Mouse (Mus musculus) hindbrain, embryonic 14.5 days (tissue): ENCODE data around the gene Smad9. TPM values are rescaled to one million over a fixed set of nuclear protein-coding genes. Genes with fewer than 3 reads are reported as not detected.

Source experiments
- ATAC-seq: fragments of 200-750 bp; cut with Nextera tagmentation; 2 replicates; pipeline ENCODE4 v1.8.0; 2017; ENCODE audit warnings: moderate number of reproducible peaks, mild to moderate bottlenecking, moderate TSS enrichment, moderate library complexity; ENCODE audit not compliant: low FRiP score
- DNase-seq: peaks from one replicate; pipeline ENCODE4 v3.0.0-alpha.2; 2015; ENCODE audit warnings: low spot score
- H3K27ac ChIP-seq: fragments of 300-500 bp; sonication (generic); 2 replicates; pipeline ENCODE4 v1.5.1; 2014; ENCODE audit warnings: mild to moderate bottlenecking, moderate library complexity
- H3K27me3 ChIP-seq: fragments of 300-500 bp; sonication (generic); 2 replicates; pipeline ENCODE4 v1.6.1; 2014; ENCODE audit warnings: mild to moderate bottlenecking, low read length, mixed read lengths; ENCODE audit not compliant: control insufficient read depth, insufficient read depth
- H3K36me3 ChIP-seq: fragments of 300-500 bp; sonication (generic); replicated peaks from 2 replicates; pipeline ENCODE4 v1.6.1; 2014; ENCODE audit not compliant: control insufficient read depth, insufficient read depth
- H3K4me1 ChIP-seq: fragments of 300-500 bp; sonication (generic); replicated peaks from 2 replicates; pipeline ENCODE4 v1.6.1; 2014; ENCODE audit warnings: antibody characterized with exemption, low read length, mixed read lengths; ENCODE audit not compliant: control insufficient read depth, insufficient read depth
- H3K4me2 ChIP-seq: fragments of 300-500 bp; sonication (generic); replicated peaks from 2 replicates; pipeline ENCODE4 v1.6.1; 2014; ENCODE audit warnings: mild to moderate bottlenecking, moderate library complexity
- H3K4me3 ChIP-seq: fragments of 300-500 bp; sonication (generic); replicated peaks from 2 replicates; pipeline ENCODE4 v1.5.1; 2014; ENCODE audit warnings: mild to moderate bottlenecking, low read length
- H3K9ac ChIP-seq: fragments of 300-500 bp; sonication (generic); 2 replicates; pipeline ENCODE4 v1.6.1; 2014
- H3K9me3 ChIP-seq: fragments of 300-500 bp; sonication (generic); 2 replicates; pipeline ENCODE4 v1.6.1; 2016; ENCODE audit warnings: low read length; ENCODE audit not compliant: control insufficient read depth
- WGBS: fragments of 180-500 bp; shearing (Covaris S2); extraction: QIAGEN DNeasy Blood & Tissue Kit; methylation state at CpG from one replicate; pipeline ENCODE4 v1.1.7; 2014; 5-methylcytosine and 5-hydroxymethylcytosine counted together
- polyA plus RNA-seq: library from polyadenylated mRNA; unstranded; fragments of >200 nt; fragmentation: Nextera tagmentation; extraction: Ambion mirVana; gene quantifications from 2 replicates; pipeline ENCODE4 v1.2.1, GENCODE M21; 2014

Smad9 gene
- polyA plus RNA-seq, 1 experiment from 2014 or later = 1.0 TPM

DNA sequence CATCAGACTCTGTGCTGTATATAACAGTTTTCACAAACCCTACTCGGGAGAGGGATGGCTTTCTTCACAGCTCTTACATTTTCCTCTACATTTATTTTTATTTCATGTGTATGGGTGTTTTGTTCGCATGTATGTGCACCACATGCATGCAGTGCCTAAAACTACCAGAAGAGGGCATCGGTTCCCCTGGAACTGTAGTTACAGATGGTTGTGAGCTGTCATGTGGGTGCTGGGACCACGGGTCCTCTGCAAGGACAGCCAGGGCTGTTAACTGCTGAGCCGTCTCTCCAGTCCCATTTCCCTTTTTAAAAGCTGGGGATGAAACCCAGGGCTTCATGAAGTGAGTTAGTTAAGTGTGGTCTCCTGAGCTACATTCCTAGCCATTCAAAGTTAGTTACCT, 40.0 kb downstream of the Smad9 start:
- 97% methylated on average over 5 of the region's 5 CpGs for WGBS
- Histone ChIP-seq H3K27ac (no peak overlapping the region), H3K4me2 (no peak overlapping the region), H3K4me3 (no peak overlapping the region), H3K27me3 (no peaks in the 10 kb centered on the region), H3K4me1 (no peaks in the 10 kb centered on the region), H3K36me3 (no peaks in the 10 kb centered on the region), H3K9me3 (no peaks in the 10 kb centered on the region), H3K9ac (no peak overlapping the region)
- no peak for ATAC-seq
- DNase-seq = no peak

DNA sequence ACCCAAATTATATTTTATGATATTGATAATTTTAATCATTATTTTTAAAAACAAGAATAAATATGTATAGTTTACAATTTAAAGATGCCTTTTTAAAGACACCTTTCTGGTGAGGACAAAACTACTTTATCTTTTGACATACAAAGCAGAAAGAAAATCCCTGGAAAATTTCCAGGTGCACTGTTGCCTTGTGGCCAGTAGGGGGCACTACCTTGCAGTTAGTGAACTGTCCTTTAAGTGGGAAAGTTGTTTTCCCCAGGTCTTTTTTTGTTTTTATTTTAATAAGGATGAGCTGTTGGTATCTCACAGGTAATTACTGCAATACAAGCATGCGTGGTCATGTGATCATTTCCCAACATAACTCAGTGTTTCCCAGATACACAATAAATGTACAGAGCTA, 40.4 kb downstream of the Smad9 start:
- Histone ChIP-seq H3K27ac (no peak overlapping the region), H3K9ac (no peak overlapping the region), H3K9me3 (no peaks in the 10 kb centered on the region), H3K27me3 (no peaks in the 10 kb centered on the region), H3K36me3 (no peaks in the 10 kb centered on the region), H3K4me2 (no peak overlapping the region), H3K4me3 (no peak overlapping the region), H3K4me1 (no peaks in the 10 kb centered on the region)
- ATAC-seq (no peak), DNase-seq (no peak)
- WGBS = 93% methylated on average over 1 of the region's 1 CpGs

DNA sequence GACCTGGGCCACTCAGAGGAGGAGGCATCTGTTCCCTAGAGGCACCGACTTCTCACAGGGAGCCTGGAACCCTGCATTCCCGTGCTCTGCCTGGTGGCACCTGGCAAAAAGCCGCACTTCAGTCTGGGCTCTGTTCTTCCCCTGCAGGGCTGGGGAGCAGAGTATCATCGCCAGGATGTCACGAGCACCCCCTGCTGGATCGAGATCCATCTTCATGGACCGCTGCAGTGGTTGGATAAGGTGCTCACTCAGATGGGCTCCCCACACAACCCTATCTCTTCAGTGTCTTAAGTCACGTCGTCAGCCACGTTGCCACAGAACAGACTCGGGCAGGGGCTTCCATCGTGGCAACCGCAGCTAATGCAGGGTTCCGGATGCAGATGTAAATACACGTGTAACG, 41.8 kb downstream of the Smad9 start:
- peak; percentile 59 for DNase-seq
- no peaks in the 10 kb centered on the region for H3K27me3 ChIP-seq
- 40% methylated on average over 16 of the region's 16 CpGs for WGBS
- H3K9me3 ChIP-seq = no peaks in the 10 kb centered on the region
- H3K36me3 ChIP-seq = 0 out of 2 replicates have a peak, but pooled peaks cover 5% of the 10 kb centered on the region
- H3K27ac ChIP-seq = no peak overlapping the region
- H3K4me3 ChIP-seq = no peak overlapping the region
- H3K4me2 ChIP-seq = no peak overlapping the region
- H3K9ac ChIP-seq = no peak overlapping the region
- ATAC-seq = peak; percentile 74; the same call in 1 of the 2 replicates
- no peaks in the 10 kb centered on the region for H3K4me1 ChIP-seq

GRCm38 (mm10) chr3:54803713-54804112, 48.3 kb downstream of the Smad9 start:
- Histone ChIP-seq H3K27ac (no peak overlapping the region), H3K9ac (no peak overlapping the region), H3K27me3 (no peaks in the 10 kb centered on the region), H3K4me2 (no peak overlapping the region), H3K4me3 (no peak overlapping the region), H3K4me1 (peaks cover 19% of the 10 kb centered on the region), H3K9me3 (no peaks in the 10 kb centered on the region), H3K36me3 (peaks cover 28% of the 10 kb centered on the region)
- DNase-seq (no peak), ATAC-seq (no peak)
- 95% methylated on average over 8 of the region's 8 CpGs for WGBS

DNA sequence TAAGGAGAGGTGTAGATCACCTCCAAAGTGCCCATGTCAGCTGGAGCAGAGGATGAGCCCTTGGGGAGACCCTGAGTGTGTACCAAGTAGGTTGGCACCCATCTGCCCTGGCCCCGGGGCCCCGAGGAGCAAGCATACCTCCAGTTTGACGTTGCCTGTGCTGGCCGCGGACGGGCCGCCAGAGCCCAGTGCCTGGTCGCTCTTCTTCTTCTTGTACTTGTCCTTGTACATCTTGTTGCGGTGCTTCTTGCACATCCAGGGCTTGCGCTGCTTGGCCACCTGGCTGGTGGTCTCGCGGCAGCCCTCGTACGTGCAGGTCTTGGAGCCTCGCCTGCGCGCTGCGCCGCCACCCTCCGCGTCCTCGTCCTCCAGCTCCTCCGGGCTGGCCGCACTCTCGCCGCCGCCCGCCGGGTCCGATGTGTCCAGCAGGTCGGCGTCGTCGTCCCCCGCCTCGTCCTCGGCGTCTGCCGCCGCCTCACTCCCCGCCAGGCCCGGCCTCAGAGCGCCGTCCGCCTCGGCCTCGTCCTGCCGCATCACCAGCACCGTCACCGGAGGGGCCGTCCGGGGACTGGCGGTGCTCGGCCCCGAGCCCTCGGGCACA, 51.8 kb downstream of the Smad9 start:
- ATAC-seq (peak; percentile 81), DNase-seq (no peak)
- H3K4me1 ChIP-seq = peaks cover 19% of the 10 kb centered on the region
- H3K9ac ChIP-seq = peak overlapping the region; percentile 89
- under 1% methylated on average over 54 of the region's 56 CpGs for WGBS
- peak overlapping the region; percentile 88 for H3K4me3 ChIP-seq
- peak overlapping the region; percentile 95 for H3K27ac ChIP-seq
- peak overlapping the region; percentile 93 for H3K4me2 ChIP-seq
- H3K9me3 ChIP-seq = no peaks in the 10 kb centered on the region
- no peaks in the 10 kb centered on the region for H3K27me3 ChIP-seq
- H3K36me3 ChIP-seq = peaks cover 24% of the 10 kb centered on the region

GRCm38 (mm10) chr3:54807666-54808217, 52.4 kb downstream of the Smad9 start, which contains the start of gene Rfxap:
TSS of gene Rfxap (minus strand) at chr3:54807791.
- Histone ChIP-seq H3K4me2 (peak within 1 kb of the TSS; percentile 93), H3K9ac (peak within 1 kb of the TSS; percentile 89), H3K36me3 (peaks cover 19% of the 10 kb centered on the region), H3K4me1 (peaks cover 19% of the 10 kb centered on the region), H3K4me3 (peak within 1 kb of the TSS; percentile 88), H3K27me3 (no peaks in the 10 kb centered on the region), H3K27ac (peak within 1 kb of the TSS; percentile 95), H3K9me3 (no peaks in the 10 kb centered on the region)
- DNase-seq (peak; percentile 96), ATAC-seq (peak; percentile 94)
- WGBS = 1% methylated on average over 52 of the region's 52 CpGs

DNA sequence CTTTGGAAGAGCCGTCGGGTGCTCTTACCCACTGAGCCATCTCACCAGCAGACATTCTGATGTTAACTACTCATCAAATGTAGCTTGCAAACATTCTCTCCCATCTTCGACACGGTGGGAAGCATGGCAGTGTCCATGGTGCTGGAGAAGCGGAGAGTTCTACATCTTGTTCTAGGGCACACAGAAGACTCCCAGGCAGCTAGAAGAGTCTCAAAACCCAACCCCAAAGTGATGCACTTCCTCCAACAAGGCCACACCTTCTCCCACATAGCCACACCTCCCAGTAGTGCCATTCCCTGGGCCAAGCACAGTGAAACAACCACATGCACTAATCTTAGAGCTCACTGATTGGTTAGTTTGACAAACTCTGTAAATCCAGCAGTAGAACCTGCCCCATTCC, 53.7 kb downstream of the Smad9 start:
- H3K4me1 ChIP-seq = peaks cover 19% of the 10 kb centered on the region
- H3K9ac ChIP-seq = no peak overlapping the region
- DNase-seq = no peak
- no peaks in the 10 kb centered on the region for H3K9me3 ChIP-seq
- no peak overlapping the region for H3K4me2 ChIP-seq
- 75% methylated on average over 5 of the region's 5 CpGs for WGBS
- H3K36me3 ChIP-seq = peaks cover 5% of the 10 kb centered on the region
- H3K27ac ChIP-seq = no peak overlapping the region
- no peak overlapping the region for H3K4me3 ChIP-seq
- H3K27me3 ChIP-seq = no peaks in the 10 kb centered on the region
- no peak for ATAC-seq

- WGBS = 40% methylated on average over 1 of the region's 1 CpGs
Measured at GRCm38 (mm10) chr3:54811616-54812015, 56.2 kb downstream of the Smad9 start.

GRCm38 (mm10) chr3:54813418-54813988, 58.1 kb downstream of the Smad9 start:
- H3K27ac ChIP-seq = no peak overlapping the region
- H3K9me3 ChIP-seq = no peaks in the 10 kb centered on the region
- 57% methylated on average over 6 of the region's 6 CpGs for WGBS
- H3K4me2 ChIP-seq = no peak overlapping the region
- no peak overlapping the region for H3K4me3 ChIP-seq
- no peaks in the 10 kb centered on the region for H3K4me1 ChIP-seq
- no peak overlapping the region for H3K9ac ChIP-seq
- no peaks in the 10 kb centered on the region for H3K36me3 ChIP-seq
- H3K27me3 ChIP-seq = no peaks in the 10 kb centered on the region
- ATAC-seq = no peak
- peak; percentile 50 for DNase-seq

More at GRCm38 (mm10) chr3:54811616-54812015, 56.2 kb downstream of the Smad9 start:
- H3K27me3 ChIP-seq = no peaks in the 10 kb centered on the region
- H3K4me3 ChIP-seq = no peak overlapping the region
- H3K4me2 ChIP-seq = no peak overlapping the region
- H3K36me3 ChIP-seq = no peaks in the 10 kb centered on the region
- no peak overlapping the region for H3K27ac ChIP-seq
- no peak overlapping the region for H3K9ac ChIP-seq
- ATAC-seq = no peak
- DNase-seq = no peak
- H3K9me3 ChIP-seq = no peaks in the 10 kb centered on the region
- peaks cover 4% of the 10 kb centered on the region for H3K4me1 ChIP-seq
